Mouse (Mus musculus) right cerebral cortex, postnatal 14 days (tissue): Measurements from ENCODE around the gene Rabgap1l.
A peak's percentile ranks its signal among the peaks of the same experiment; 100 is the strongest.

Experiments
- DNase-seq: peaks from one replicate; pipeline ENCODE4 v3.0.0; 2022

The Rabgap1l gene

DNA sequence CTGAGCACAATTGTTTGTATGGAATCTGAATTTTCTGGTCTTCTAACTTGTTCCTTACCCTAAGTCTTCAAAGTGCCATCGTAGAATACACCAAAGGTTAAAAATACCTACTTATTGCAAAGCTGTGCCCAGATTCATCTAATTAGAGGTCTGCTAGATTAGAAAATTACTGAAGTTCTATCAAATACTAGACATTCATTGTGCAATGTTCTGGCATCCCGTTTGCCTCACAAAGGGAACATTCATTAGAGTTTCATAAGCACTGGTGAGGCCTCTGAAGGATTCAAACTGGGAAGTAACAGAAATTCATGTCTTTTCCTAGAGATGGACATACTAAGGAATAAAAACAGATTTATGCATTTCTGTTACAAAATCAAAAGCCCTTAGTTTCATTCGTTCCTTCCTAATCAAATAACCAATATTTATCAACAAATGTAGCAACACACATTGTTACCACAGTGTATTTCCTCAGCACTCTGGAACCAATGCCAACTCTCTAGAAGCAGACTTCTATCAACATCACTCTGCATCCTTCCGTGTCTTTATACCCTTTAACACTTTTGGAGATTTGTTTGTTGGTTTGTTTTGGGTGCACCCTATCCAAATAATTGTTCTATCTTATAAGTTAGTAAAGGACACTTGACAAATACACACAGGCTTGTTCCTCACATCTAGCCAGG, 204.0 kb downstream of the Rabgap1l start:
- no peak for DNase-seq

DNA sequence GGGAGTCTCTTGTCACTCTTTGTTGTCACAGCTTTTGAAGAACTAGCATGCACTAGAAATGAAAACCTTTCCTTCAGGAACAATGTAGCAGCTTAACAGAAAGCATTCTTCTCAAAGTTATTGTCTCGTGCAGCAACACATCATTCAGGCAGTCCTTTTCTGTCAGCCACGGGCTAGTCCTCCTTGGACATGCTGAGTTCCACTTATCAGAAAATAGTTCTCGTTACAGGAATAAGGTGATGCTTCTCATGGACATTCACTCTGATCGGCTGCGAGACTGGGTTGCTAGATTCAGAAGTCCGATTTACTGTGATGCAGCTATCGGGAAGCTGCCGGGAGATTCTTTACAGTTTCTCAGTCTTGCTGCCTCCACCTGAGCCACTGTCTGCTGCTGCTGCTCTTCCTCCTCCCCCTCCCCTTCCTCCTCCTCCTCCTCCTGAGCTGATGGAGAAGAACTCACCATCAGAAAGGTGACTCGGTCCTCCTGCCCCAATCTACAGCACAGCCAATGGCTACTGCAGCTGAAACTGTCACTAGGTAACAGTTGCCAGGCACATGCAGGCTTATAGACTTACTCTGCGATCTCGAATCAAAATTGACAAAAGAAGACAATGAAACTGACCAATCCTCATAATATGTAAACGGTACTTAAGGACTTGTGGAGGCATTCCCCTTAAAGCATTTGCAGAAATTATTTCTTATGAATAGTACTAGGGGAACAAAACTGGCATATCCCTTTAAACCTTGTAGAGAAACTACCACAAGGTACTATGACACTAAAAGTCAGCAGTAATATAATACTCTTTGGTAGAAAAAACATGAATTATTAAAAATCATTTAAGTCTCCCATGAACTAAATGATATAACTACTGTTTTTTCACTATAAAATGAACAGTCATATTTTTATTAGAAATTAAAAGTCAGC, 213.4 kb downstream of the Rabgap1l start:
- DNase-seq = no peak

DNA sequence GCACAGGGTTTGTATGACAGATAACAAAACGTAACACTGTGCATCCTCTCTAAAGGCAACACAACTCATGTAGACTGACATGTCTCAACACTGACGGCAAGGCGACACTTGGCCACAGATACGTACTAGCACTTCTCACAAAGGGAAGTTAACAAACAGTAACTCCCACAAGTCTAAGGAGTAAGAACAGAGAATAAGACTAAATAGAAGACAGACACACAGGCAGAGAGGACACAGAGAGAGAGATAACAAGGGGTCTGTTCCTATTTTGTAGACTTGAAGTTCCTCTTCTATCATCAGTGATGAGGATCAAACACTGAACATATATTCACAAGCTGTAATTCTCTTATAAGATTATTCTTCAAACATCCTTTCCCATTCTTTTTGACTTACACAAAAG, 216.9 kb downstream of the Rabgap1l start:
- no peak for DNase-seq

DNA sequence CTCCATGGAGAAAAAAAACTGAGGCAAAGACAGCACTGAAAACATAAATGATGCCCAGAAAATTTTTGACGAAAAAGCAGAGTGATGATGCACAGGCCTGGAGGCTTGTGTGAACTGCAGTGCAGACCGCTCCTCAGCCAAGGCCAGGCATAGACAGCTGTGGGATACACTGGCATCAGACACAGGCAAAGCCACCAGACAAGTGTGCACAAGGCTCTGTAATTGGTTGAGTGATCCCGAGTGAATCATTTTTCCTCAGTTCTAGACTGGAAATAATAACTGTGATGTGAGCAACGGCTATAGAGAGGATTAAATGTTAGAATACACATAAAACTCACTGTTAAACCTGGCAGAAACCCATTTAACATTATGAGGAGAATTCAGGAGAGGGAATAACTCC, 219.0 kb downstream of the Rabgap1l start:
- no peak for DNase-seq

DNA sequence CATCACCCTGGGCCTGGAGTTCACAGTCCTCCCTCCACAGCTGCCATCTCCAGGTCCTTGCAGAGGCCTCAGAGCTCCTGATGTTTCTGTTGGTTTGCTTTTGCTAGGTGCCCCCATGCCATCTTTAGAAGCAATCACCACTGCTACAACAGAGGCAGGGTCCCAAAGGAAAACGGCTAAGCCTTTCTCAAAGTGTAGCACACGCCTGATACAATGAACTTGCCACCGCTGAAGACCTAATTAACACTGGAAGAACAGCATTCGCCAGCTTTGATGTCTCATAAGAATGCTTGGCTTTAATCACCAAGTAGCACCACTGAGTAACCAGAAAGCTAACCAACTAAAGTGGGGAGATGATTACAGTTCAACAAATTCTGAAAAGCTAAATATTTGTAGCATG, 226.6 kb downstream of the Rabgap1l start:
- DNase-seq = no peak

DNA sequence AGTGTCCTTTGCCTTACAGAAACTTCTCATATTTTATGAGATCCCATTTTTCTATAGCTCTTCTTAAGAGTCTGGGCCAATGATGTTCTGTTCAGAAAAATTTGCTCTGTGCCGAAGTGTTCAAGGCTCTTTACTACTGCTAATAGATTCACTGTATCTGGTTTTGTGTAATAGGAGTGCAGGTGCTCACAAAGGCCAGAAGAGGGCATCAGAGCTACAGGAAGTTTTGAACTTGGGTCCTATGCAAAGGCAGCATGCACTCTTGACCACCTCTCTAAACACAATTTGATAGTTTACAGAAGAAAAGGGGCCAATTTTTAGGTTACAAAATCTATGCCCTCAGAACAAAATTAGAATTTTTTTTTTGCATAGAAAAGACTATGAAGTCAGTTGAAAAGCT, 231.6 kb downstream of the Rabgap1l start:
- no peak for DNase-seq

DNA sequence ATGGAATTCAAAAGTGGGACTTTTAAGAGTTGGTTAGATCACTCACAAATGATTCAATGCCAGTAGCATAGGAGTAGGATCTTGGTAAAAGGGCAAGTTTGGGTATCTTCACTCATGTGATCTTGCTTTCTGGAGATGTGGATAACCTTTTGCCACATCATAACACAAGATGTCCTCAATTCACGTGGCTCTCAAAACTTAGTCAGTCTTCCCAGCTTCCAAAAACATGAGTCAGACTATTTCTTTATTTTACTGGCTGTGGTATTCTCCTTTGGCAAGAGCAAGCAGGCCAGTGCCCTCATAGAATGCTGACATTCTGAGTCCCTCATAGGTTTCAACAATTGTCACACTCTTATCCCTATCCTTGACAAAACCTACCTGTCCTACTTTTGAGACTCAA, 242.4 kb downstream of the Rabgap1l start:
- no peak for DNase-seq

DNA sequence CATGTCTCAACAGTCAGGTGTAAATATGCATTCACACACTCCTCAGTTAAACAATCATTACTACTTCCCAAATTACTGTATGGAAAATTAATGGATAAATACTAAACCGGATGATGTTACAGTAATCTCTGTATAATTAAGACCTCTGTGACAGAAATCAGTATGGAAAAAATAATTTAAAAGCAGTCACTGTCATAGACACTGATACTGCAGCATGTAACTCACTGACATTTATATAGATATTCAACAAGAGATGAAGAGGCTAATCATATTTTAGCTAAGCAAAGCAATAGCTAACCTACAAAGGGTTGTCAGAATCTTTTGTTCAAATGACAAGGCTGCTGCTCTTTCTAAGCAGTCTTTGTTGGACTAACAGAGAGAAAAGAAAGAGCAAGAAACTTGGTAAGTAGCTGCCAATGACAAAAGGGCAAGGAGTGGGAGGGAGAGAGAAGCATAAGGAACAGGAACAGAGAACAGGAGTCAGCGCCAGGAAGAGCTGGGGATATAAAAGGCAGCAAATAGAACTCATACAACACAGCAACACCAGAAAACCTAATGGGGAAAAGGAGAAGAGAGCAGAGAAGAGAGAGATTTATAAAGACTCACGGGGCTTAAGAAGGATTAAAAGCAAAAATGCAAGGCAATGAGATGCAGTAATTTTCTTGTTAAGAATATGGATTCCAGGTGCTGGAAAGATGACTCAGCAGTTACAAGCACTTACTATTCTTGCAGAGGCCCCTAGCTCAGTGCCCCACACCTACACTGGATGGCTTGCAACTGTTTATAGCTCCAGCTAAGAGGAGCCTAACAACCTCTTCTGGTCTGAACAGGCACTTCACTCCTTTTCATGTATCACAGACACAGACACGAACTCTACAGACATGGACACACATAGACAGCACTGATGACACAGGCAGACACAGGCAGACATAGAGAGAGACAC, 244.8 kb downstream of the Rabgap1l start:
- no peak for DNase-seq

DNA sequence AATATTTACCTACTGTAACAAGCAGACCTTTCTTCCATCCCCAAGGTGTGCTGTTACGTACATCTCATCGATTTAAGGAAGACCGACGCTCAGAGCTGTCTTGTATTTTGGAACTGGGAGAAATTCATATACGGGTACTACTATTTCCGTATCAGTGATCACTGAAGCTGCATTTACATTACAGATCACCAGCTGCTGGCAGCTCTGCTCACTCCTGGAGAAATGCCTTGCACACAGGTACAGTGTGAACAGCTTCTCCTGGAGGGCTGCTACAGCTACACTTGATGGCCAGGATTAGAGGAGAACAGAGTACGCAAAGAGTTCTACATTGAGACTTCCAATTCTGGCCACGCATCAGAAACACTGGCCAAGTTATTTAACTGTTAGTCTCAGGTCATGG, 257.4 kb downstream of the Rabgap1l start:
- no peak for DNase-seq

DNA sequence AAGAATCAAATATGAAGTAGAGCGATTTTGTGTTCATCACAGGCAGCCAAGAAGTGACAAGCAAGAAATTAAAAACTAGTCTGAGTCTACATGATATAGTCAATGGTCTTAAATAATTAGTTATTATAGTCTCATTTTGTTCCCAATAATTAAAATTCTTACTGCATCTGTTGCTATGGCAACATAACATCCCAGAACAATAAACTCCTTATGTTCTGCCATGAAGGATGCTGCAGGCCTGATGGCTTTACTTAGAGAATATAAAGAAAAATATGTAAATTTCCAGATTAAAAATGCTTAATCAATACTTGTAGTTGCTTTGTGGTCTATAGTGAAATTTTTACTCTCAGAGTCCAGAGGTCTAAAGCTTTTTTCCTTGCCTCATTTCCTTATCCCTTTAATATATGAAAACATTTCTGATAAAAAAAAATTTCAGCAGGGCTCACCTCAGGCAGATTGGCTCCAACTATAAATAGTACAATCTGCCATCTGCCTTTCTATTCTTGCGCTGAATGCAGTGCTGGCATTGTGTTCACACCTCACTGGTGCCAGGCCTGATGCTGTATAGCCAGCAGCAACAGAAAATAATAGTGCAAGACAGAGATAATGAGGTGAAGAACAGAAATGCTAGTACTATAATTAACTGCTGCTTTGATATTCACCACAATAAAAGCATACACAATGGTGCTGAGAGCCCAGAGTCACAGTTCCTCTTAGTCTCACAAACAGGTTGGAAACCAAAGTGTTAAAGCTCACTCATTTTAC, 258.3 kb downstream of the Rabgap1l start:
- no peak for DNase-seq

DNA sequence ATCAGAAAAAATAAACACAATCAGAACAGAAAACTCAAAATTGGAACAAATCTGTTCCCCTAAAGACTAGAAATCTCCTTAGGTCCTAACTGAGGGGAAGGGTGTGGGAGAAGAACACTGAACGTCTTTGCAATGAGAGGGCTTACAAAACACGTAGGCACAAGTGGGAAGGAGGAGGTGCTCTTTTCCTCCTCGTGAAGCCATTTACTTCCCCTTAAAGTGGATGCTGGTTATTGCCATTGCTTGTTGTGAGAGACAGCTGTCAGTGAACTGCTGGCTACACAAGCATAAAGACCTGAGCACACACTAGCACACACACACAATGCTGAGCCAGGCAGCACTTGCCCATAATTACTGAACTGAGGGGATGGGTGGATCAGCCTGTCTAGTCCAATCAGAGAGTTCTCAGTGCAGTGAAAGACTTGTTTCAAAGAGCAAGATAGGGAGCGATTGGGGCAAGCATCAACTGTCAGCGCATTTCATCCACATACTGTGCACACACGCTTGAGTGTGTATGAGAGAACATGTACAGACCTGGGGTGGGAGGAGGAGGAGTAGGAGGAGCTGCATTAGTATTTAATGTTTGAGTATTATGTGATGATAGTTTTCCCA, 259.7 kb downstream of the Rabgap1l start:
- no peak for DNase-seq

DNA sequence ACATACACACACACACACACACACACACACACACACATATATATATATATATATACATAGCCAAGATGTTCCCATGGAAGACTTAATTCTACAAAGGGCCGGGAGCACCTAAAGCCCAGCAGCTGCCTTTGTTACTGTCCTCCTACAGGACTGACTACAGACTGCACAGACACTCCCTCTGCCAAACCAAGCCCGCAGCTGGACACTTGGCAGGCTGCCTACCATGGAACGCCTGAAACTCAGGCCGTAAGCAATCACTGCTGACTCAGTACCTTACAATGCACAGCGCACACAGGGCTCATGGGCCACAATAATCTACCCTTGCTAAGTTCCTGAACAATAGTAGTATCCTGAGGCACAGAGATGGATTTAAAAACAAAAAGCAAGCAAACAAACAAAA, 261.6 kb downstream of the Rabgap1l start:
- DNase-seq = peak; percentile 67

DNA sequence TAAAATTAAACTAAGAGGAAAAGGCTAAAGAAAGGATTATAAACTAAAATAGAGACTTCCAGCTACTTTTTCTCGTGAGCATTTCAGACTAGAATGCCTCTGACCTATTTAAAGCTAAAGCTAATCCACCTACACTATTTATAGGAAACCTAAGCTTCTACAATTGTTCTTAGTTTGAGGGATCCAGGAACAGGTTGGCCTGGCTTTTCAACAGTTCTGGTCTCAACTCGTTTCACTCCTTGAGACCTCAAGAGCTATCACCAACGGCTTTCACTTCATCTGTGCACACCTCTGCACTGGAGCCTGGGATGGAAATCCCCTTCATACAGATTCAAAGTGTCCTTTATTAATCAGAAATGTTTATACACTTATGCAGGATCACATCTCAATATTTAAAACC, 271.1 kb downstream of the Rabgap1l start:
- DNase-seq = no peak

DNA sequence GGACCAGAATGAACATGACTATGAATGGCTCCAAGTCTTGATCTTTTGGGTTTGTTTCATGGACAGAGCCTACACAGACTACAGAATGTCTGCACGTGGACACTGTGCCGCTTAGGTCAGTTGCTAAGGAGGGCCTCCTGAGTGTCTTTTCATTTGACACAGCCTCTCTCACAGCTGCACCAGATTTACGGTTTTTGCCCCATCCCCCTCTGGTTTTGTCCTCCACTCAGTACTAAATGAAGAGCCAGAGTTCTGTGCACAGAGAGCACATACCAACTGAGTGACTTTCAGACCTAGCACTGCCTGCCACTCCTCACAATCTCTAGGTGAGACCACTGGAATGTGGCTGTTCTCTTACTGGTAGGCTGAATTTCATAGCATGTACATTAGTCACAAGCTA, 272.3 kb downstream of the Rabgap1l start:
- DNase-seq = no peak

DNA sequence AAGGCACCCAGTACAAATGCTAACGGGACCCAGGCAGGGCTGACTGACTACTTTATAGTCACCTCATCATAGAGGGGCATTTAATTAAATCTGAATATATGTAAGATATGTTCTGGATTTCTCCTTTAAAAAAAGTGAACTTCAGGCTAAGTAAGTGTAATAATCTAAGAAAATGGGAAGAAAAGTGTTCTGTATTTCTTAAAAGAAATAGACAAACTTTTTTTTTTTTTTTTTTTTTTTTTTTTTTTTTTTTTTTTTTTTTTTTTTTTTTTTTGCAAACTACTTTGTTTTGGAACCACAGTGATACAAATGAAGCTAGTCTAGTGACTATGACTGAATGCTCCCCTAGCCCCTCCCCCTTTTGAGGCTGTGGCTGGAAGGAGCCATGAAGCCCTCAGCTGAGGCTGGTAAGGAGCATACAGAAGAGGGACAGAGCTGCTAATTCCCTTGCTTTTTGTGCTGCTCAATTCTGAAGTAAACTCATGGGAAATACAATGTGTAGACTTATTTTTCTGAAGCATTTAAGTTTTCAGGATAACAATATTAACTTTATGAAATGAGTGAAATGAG, 273.0 kb downstream of the Rabgap1l start:
- no peak for DNase-seq

DNA sequence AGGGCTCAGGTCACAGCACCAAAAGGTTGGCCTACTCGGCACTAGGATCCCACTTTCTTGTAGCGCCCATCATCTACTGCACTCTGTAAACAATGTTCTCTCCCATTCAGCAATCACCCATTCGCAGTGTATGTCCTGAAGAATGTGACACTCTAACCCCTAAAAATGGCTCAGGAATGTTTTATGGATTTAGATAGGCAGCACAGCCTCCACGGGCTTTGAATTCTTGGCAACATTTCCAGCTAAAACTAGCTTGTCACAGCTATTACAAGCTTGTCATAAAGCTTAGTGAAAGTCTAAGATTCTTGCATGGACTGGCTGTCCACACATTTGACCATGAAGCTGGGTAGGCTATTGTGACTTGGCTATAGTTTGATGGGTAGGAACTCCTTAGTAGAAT, 274.5 kb downstream of the Rabgap1l start:
- no peak for DNase-seq

DNA sequence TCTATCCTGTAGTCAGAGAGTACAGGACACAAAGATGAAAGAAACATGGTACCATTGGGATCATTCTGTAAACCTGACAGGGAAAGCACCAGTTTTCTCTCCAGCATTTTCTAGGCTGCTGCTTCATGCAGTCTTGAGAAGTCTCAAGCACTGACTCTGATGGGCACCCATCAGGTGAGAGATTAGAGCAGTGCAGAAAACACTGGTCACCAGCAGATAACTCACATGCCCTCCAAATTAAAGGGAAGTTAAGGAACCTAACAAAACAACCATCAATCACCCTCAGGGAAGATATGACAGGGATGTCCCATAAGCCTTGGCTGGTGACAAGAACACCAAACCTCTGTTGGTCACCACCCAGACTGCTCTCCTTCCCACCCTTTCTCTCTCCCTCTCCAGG, 285.2 kb downstream of the Rabgap1l start:
- no peak for DNase-seq

DNA sequence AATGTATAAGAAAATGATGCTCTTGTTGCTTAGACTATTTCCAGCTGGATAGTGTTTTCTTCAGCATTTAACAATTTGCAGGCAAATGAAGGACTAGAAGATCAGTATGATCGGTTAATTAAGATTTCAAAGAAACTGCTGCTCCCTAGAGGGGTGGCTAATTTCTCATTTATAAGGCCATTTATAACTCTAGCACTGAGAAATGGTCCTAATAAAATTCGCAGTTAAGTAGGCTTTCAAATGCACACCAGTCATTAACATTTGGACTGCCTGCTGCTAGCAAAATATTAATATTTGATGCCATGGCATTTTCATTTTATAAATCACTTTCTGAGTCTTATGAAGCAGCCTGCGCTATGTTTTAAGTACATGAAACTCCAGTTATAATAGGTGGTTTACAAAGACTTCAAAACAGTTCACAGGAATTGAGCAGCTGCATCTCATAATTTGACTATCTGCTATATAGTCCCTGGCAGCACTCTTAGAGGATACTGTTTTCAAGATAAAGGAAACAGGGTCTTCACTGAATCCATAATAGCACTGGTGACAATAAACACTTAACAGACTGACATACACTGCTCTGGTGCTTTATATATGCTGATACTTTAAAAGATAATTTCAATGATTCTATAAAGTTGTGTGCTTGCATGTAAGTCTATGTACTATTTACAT, 296.0 kb downstream of the Rabgap1l start:
- DNase-seq = no peak

DNA sequence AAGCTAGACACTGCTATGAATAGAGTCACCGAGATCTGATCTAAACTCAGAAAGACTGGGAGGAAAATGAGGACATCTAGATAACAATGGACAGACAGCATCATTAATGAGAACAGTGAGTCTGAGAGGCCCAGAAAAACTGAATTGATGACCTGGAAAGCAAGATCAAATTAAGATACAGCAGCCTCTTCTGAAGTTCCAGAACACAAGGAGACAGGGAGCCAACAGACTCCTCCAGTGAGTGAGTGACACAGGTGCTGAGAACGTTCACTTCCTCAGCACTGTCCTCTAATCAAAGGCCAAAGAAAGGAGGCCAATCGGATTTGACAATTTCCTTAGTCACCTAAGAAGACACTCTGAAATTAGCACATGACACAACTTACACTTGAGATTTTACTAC, 307.3 kb downstream of the Rabgap1l start:
- no peak for DNase-seq

DNA sequence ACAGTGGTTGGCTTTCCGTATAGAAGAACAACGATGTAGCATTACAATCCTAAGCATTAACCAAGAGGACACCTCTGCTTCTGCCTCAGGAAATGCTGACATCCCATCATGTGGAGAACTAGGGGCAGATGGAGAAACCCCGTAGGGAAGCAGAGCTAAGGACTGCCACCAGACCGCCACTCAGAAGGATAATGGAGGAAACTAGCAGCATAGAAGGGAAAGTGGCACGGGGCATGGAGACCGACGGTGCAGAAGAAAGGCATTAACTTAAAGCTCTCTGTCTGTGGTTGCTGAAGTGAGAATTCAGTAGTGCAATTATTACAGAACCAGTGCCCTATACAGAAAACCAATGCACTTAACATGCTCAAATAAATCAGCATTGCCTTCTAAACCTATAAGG, 308.0 kb downstream of the Rabgap1l start:
- DNase-seq = no peak

DNA sequence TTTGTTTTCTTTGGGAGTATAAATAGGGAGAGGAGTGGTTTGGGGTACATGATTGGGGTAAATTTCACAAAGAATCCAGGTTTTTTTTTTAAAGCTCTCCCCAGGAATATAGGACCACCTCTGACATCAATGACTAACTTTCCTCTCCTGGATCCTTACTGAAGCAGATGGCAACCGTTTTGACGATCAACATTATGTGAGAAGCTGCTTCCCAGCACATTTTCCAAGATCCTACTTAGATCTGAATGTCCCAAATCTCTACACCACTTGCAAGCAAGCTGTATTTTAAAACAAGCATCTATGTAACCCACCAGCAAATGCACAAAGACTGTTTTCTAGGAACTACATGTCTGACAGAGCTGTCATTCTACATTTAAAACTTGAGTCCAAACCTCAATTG, 311.4 kb downstream of the Rabgap1l start:
- no peak for DNase-seq
